Mouse (Mus musculus) thymus, adult 2 months (tissue): Measurements from ENCODE around the gene Gm20388. TPM values are rescaled to one million over a fixed set of nuclear protein-coding genes. Genes with fewer than 3 reads are reported as not detected.

Experiments
- DNase-seq: peaks from one replicate; pipeline ENCODE4 v3.0.0; 2021
- H3K27ac ChIP-seq: fragments of 200-500 bp; 2 replicates; pipeline ENCODE4 v1.5.1; 2012; ENCODE audit warnings: low read length, control low read depth; ENCODE audit not compliant: control insufficient read depth, insufficient read depth
- H3K27me3 ChIP-seq: fragments of 200-500 bp; 2 replicates; pipeline ENCODE4 v1.6.1; 2012; ENCODE audit warnings: mild to moderate bottlenecking, low read length, moderate library complexity, mixed read lengths; ENCODE audit not compliant: control insufficient read depth, insufficient read depth
- H3K36me3 ChIP-seq: fragments of 200-500 bp; 2 replicates; pipeline ENCODE4 v1.6.1; 2012; ENCODE audit warnings: mild to moderate bottlenecking, low read length, moderate library complexity; ENCODE audit not compliant: control insufficient read depth, insufficient read depth
- H3K4me1 ChIP-seq: fragments of 200-500 bp; replicated peaks from 2 replicates; pipeline ENCODE4 v1.6.1; 2012; ENCODE audit warnings: low read length; ENCODE audit not compliant: control insufficient read depth, insufficient read depth
- H3K4me3 ChIP-seq: fragments of 200-500 bp; 2 replicates; pipeline ENCODE4 v1.5.1; 2012; ENCODE audit warnings: mild to moderate bottlenecking, low read length, control low read depth, moderate library complexity; ENCODE audit not compliant: control insufficient read depth, insufficient read depth
- CTCF ChIP-seq: fragments of 200-500 bp; IDR thresholded peaks from 2 replicates; pipeline ENCODE4 v1.5.1; 2012; ENCODE audit warnings: mild to moderate bottlenecking, control low read depth, low read length, moderate library complexity, borderline replicate concordance; ENCODE audit not compliant: control insufficient read depth, poor library complexity, insufficient read depth; ENCODE audit errors: extremely low read depth
- POLR2A ChIP-seq: fragments of 200-500 bp; IDR thresholded peaks from 2 replicates; pipeline ENCODE4 v1.6.1; 2012; ENCODE audit warnings: mild to moderate bottlenecking, low read length, control low read depth, moderate library complexity; ENCODE audit not compliant: control insufficient read depth, poor library complexity, insufficient read depth; ENCODE audit errors: extremely low read depth
- WGBS: fragments of 180-500 bp; shearing (Covaris S2); methylation state at CpG from one replicate; pipeline ENCODE4 v1.1.7; 2018; 5-methylcytosine and 5-hydroxymethylcytosine counted together
- polyA plus RNA-seq: library from polyadenylated mRNA; depleted of rRNA; stranded (reverse); fragments of >200 nt; gene quantifications from 2 replicates; pipeline ENCODE4 v1.2.3, GENCODE M21; 2012

Gene Gm20388
- polyA plus RNA-seq, 1 experiment: 103 TPM

DNA sequence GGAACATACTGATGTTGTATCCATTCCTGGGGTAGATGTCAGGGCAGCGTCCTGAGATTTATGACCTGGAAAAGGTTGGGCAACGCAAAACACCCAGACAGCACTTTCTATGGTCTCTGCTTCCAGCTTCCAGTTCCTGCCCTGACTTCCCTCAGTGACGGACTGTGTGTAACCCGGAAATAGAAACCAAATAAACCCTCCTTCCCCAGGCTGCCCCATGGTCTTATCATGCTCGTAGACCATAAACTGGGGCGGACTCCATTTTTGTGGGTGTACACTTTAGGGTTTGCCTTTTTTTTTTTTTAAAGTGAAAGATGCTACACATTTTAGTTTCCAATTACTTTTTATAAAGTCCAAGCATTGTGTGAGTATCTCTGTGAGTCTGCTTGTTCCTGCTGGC, 3754.9 kb downstream of the Gm20388 start:
- H3K27ac ChIP-seq: no peak overlapping the region
- H3K36me3 ChIP-seq: no peaks in the 10 kb centered on the region
- no peak for DNase-seq
- H3K27me3 ChIP-seq: no peaks in the 10 kb centered on the region
- no peak overlapping the region for H3K4me3 ChIP-seq
- no peak for TF ChIP-seq POLR2A
- no peak for TF ChIP-seq CTCF
- WGBS: 86% methylated on average over 6 of the region's 6 CpGs
- no peaks in the 10 kb centered on the region for H3K4me1 ChIP-seq

DNA sequence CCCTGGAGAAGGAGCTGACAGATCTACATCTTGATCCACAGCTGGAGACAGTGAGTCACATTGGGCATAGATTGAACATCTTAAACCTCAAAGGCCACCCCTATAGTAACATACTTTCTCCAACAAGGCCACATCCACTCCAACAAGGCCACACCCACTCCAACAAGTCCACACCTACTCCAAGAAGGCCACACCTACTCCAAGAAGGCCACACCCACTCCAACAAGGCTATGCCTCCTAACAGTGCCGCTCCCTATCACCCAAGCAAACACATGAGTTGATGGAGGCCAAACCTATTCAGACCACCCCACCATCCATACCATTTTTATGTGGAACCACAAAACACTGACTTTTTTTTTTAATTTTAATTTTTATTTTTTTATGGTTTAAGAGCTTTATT, 3756.2 kb downstream of the Gm20388 start:
- no peak for DNase-seq
- no peaks in the 10 kb centered on the region for H3K27me3 ChIP-seq
- 88% methylated on average over 1 of the region's 1 CpGs for WGBS
- no peak for TF ChIP-seq CTCF
- no peak for TF ChIP-seq POLR2A
- no peaks in the 10 kb centered on the region for H3K4me1 ChIP-seq
- H3K4me3 ChIP-seq: no peak overlapping the region
- H3K27ac ChIP-seq: no peak overlapping the region
- H3K36me3 ChIP-seq: no peaks in the 10 kb centered on the region

DNA sequence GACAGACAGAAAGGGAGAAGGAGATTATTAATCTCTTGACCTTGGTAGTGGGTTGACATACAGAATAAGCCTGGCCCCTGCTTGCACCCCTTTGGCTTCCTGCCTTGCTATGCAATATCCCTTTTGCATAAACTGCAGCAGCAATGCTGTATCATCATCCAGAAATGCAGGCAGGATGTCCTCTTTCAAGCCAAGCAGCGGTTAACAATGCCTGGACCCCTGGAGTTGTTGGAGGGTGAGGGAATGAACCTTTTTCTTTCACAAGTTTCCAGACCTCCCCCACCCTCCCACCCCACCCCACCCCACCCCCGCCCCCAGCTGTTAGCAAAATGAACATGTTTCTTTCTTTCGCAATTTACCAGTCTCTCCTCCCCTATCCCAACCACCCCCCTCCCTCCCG, 3758.0 kb downstream of the Gm20388 start:
- no peak overlapping the region for H3K4me3 ChIP-seq
- no peak for TF ChIP-seq CTCF

DNA sequence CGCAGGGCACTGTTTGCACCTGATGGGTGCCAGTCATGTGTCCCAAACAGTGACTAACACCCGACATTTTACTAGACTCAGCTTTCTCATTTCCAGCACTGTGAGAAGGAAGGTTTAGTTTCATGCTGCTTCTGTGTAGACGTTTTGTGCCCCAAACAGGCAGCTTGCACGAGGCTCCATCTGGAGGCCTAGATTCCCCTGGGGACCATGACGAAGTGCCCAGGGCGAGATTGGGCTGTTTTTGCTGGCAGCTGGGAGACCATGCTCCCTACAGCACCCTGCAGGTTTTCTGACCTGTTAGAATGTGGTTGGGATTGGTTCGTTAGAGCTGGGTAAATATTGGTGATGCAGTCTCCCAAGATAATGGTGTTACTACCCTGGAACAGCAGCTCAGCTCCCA, 3760.1 kb downstream of the Gm20388 start:
- H3K27ac ChIP-seq: no peak overlapping the region
- no peak for DNase-seq
- TF ChIP-seq CTCF (no peak), POLR2A (no peak)
- H3K27me3 ChIP-seq: no peaks in the 10 kb centered on the region
- H3K36me3 ChIP-seq: no peaks in the 10 kb centered on the region
- no peaks in the 10 kb centered on the region for H3K4me1 ChIP-seq
- no peak overlapping the region for H3K4me3 ChIP-seq
- 91% methylated on average over 7 of the region's 7 CpGs for WGBS

More for the DNA sequence above, 3758.0 kb downstream of the Gm20388 start:
- Histone ChIP-seq H3K27me3 (no peaks in the 10 kb centered on the region), H3K4me1 (no peaks in the 10 kb centered on the region), H3K36me3 (no peaks in the 10 kb centered on the region), H3K27ac (no peak overlapping the region)
- DNase-seq: no peak
- 48% methylated on average over 4 of the region's 4 CpGs for WGBS

DNA sequence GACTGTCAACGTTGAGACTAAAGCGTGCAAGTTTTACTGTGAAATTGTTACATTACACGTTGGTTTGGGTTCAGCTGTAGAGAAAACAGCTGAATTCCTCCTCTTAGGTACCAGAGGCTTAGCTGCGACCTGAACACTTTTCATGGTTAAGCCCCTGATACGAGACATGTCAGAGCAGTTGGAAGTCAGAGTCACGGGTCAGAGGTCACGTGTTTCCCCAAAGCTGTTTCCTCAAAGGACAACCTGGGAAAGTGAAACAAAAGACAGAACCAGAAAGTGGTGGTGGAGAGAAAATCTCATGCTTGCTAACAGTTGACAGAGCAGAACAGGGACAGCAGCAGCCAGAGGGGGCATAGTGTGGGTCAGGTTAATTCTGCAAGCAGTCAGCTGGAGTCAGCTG, 3760.8 kb downstream of the Gm20388 start:
- no peak for DNase-seq
- Histone ChIP-seq H3K4me3 (no peak overlapping the region), H3K36me3 (no peaks in the 10 kb centered on the region), H3K4me1 (no peaks in the 10 kb centered on the region), H3K27ac (no peak overlapping the region), H3K27me3 (no peaks in the 10 kb centered on the region)
- no peak for TF ChIP-seq CTCF
- TF ChIP-seq POLR2A: no peak
- 71% methylated on average over 7 of the region's 7 CpGs for WGBS

DNA sequence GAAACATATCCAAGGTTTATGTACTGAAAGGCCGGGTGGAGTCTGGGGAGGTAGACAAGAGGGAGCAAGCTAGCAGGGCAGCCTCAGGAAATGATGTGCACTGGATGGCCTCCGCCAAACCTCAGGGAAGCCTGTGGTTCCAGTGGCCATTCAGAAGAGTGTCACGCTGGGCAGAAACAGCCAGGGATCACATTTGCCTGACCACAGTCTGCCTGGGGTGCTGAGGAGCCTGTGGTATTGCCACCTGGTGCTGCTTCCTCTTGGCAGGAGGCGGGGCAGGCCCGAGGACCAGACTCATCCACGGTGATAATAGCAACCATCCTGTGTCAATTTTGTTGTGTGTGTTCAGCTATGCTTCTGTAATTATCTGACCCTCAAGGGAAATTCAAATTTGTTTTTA, 3762.0 kb downstream of the Gm20388 start:
- WGBS: 4% methylated on average over 6 of the region's 6 CpGs
- no peak for DNase-seq
- no peaks in the 10 kb centered on the region for H3K27me3 ChIP-seq

DNA sequence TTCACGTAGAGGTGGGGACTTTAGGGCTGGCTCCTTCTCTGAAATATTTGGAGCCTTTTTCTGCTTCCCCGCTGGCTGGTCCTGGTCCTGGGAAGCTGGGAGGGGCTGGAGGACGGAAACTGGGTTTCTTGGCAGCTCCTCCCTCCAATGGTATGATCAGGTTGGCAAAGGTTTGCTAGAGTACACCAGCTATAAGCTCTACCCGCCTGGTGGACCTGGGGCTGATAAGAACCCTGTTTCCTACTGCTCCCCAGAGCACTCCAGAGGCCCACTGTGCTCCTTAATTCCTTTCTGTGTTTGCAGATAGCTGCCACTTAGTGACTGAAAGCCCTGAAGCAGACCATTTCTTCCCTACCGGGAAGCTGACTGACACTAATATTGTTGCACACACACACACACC, 3765.0 kb downstream of the Gm20388 start:
- no peak for DNase-seq
- TF ChIP-seq CTCF (no peak), POLR2A (no peak)
- Histone ChIP-seq H3K4me1 (no peaks in the 10 kb centered on the region), H3K36me3 (no peaks in the 10 kb centered on the region), H3K27me3 (no peaks in the 10 kb centered on the region), H3K4me3 (no peak overlapping the region), H3K27ac (no peak overlapping the region)
- 85% methylated on average over 5 of the region's 5 CpGs for WGBS

More for the DNA sequence above, 3762.0 kb downstream of the Gm20388 start:
- no peaks in the 10 kb centered on the region for H3K36me3 ChIP-seq
- TF ChIP-seq CTCF (no peak), POLR2A (no peak)
- H3K27ac ChIP-seq: no peak overlapping the region
- H3K4me3 ChIP-seq: no peak overlapping the region
- no peaks in the 10 kb centered on the region for H3K4me1 ChIP-seq
